Mouse (Mus musculus) testis, adult 2 months (tissue): ENCODE measurements around the gene Gstm1.

ENCODE experiments used
- CTCF ChIP-seq: fragments of 200-500 bp; IDR thresholded peaks from 2 replicates; pipeline ENCODE4 v1.5.1; 2012; ENCODE audit warnings: low read depth, mild to moderate bottlenecking, inconsistent platforms, low read length, moderate library complexity; ENCODE audit not compliant: control insufficient read depth, insufficient read depth, insufficient replicate concordance
- POLR2A ChIP-seq: fragments of 200-500 bp; IDR thresholded peaks from 2 replicates; pipeline ENCODE4 v1.6.1; 2012; ENCODE audit warnings: low read depth, mild to moderate bottlenecking, inconsistent platforms, low read length, moderate library complexity; ENCODE audit not compliant: control insufficient read depth

- TF ChIP-seq POLR2A: no peak
- TF ChIP-seq CTCF: no peak
Observed at GRCm38 (mm10) chr3:108032113-108032512, 14.3 kb upstream of the Gstm1 start.
